Mouse (Mus musculus): ENCODE results near the gene Ccdc6. TPM values are rescaled to one million over a fixed set of nuclear protein-coding genes. Genes with fewer than 3 reads are reported as not detected.
A peak's percentile ranks its signal among the peaks of the same experiment; 100 is the strongest.

The Ccdc6 gene
- polyA plus RNA-seq, 1 experiment from 2014 or later, result 13.8 TPM

- H3K9me3 ChIP-seq (replicated peaks), result no peaks in the 10 kb centered on the region
- H3K4me2 ChIP-seq, result peak overlapping the region; percentile 85
- no peaks in the 10 kb centered on the region for H3K36me3 ChIP-seq
- peak overlapping the region; percentile 53 for H3K9ac ChIP-seq
- peak overlapping the region; percentile 76 for H3K4me3 ChIP-seq
- WGBS, result 24% methylated on average over 13 of the region's 13 CpGs
- H3K27me3 ChIP-seq, result no peaks in the 10 kb centered on the region
- peaks cover 35% of the 10 kb centered on the region for H3K4me1 ChIP-seq (replicated peaks)
- ATAC-seq (replicated peaks; ENCODE audit: insufficient number of reproducible peaks, insufficient read depth, low FRiP score, low read depth), result no peak
- H3K27ac ChIP-seq, result peak overlapping the region; percentile 89
Measured at GRCm38 (mm10) chr10:70095506-70096270, 1.2 kb upstream of the Ccdc6 start.

- Histone ChIP-seq H3K9me3 (replicated peaks) (0 out of 2 replicates have a peak, but pooled peaks cover 3% of the 10 kb centered on the region), H3K4me1 (replicated peaks) (peaks cover 36% of the 10 kb centered on the region), H3K36me3 (peaks cover 4% of the 10 kb centered on the region; the same call in 1 of the 2 replicates), H3K27ac (peak overlapping the region; percentile 89), H3K27me3 (no peaks in the 10 kb centered on the region), H3K9ac (peak overlapping the region; percentile 84), H3K4me3 (peak overlapping the region; percentile 76), H3K4me2 (peak overlapping the region; percentile 85)
- under 1% methylated on average over 53 of the region's 58 CpGs for WGBS
- ATAC-seq (replicated peaks; ENCODE audit: insufficient number of reproducible peaks, insufficient read depth, low FRiP score, low read depth), result peak; percentile 35
Measured at GRCm38 (mm10) chr10:70097291-70097901, 475 bp downstream of the Ccdc6 start.

GRCm38 (mm10) chr10:70097911-70098569, 1.1 kb downstream of the Ccdc6 start:
- H3K36me3 ChIP-seq, result peaks cover 5% of the 10 kb centered on the region; the same call in 1 of the 2 replicates
- peak; percentile 48 for ATAC-seq (replicated peaks; ENCODE audit: insufficient number of reproducible peaks, insufficient read depth, low FRiP score, low read depth)
- peak overlapping the region; percentile 89 for H3K27ac ChIP-seq
- WGBS, result under 1% methylated on average over 29 of the region's 29 CpGs
- H3K27me3 ChIP-seq, result no peaks in the 10 kb centered on the region
- H3K9me3 ChIP-seq (replicated peaks), result 0 out of 2 replicates have a peak, but pooled peaks cover 3% of the 10 kb centered on the region
- peak overlapping the region; percentile 84 for H3K9ac ChIP-seq
- peak overlapping the region; percentile 76 for H3K4me3 ChIP-seq
- H3K4me1 ChIP-seq (replicated peaks), result peaks cover 36% of the 10 kb centered on the region
- H3K4me2 ChIP-seq, result peak overlapping the region; percentile 85

- ATAC-seq (replicated peaks; ENCODE audit: insufficient number of reproducible peaks, insufficient read depth, low FRiP score, low read depth), result no peak
- WGBS, result 5% methylated on average over 6 of the region's 6 CpGs
- H3K4me2 ChIP-seq, result peak overlapping the region; percentile 85
- peak overlapping the region; percentile 89 for H3K27ac ChIP-seq
- H3K27me3 ChIP-seq, result no peaks in the 10 kb centered on the region
- peaks cover 36% of the 10 kb centered on the region for H3K4me1 ChIP-seq (replicated peaks)
- H3K9ac ChIP-seq, result peak overlapping the region; percentile 84
- H3K36me3 ChIP-seq, result peaks cover 5% of the 10 kb centered on the region; the same call in 1 of the 2 replicates
- H3K9me3 ChIP-seq (replicated peaks), result 0 out of 2 replicates have a peak, but pooled peaks cover 3% of the 10 kb centered on the region
- peak overlapping the region; percentile 76 for H3K4me3 ChIP-seq
Measured at GRCm38 (mm10) chr10:70098626-70099025, 1.7 kb downstream of the Ccdc6 start.

GRCm38 (mm10) chr10:70099052-70099451, 2.1 kb downstream of the Ccdc6 start:
- 15% methylated on average over 8 of the region's 8 CpGs for WGBS
- H3K9me3 ChIP-seq (replicated peaks), result 0 out of 2 replicates have a peak, but pooled peaks cover 3% of the 10 kb centered on the region
- H3K4me2 ChIP-seq, result peak overlapping the region; percentile 85
- H3K4me3 ChIP-seq, result peak overlapping the region; percentile 76
- H3K36me3 ChIP-seq, result peaks cover 5% of the 10 kb centered on the region; the same call in 1 of the 2 replicates
- H3K27me3 ChIP-seq, result no peaks in the 10 kb centered on the region
- H3K27ac ChIP-seq, result peak overlapping the region; percentile 89
- H3K4me1 ChIP-seq (replicated peaks), result peaks cover 34% of the 10 kb centered on the region
- H3K9ac ChIP-seq, result peak overlapping the region; percentile 84
- ATAC-seq (replicated peaks; ENCODE audit: insufficient number of reproducible peaks, insufficient read depth, low FRiP score, low read depth), result no peak

- Histone ChIP-seq H3K4me2 (no peak overlapping the region), H3K9me3 (replicated peaks) (0 out of 2 replicates have a peak, but pooled peaks cover 3% of the 10 kb centered on the region), H3K4me1 (replicated peaks) (peaks cover 48% of the 10 kb centered on the region), H3K36me3 (peaks cover 5% of the 10 kb centered on the region; the same call in 1 of the 2 replicates), H3K4me3 (no peak overlapping the region), H3K27me3 (no peaks in the 10 kb centered on the region), H3K27ac (no peak overlapping the region), H3K9ac (no peak overlapping the region)
- ATAC-seq (replicated peaks; ENCODE audit: insufficient number of reproducible peaks, insufficient read depth, low FRiP score, low read depth), result no peak
- WGBS, result 95% methylated on average over 4 of the region's 4 CpGs
Measured at GRCm38 (mm10) chr10:70102086-70102485, 5.2 kb downstream of the Ccdc6 start.

- Histone ChIP-seq H3K27ac (no peak overlapping the region), H3K36me3 (no peaks in the 10 kb centered on the region), H3K9ac (no peak overlapping the region), H3K4me3 (no peak overlapping the region), H3K4me1 (replicated peaks) (peaks cover 68% of the 10 kb centered on the region), H3K27me3 (no peaks in the 10 kb centered on the region), H3K9me3 (replicated peaks) (no peaks in the 10 kb centered on the region), H3K4me2 (no peak overlapping the region)
- whole genome bisulfite sequencing, result 42% methylated on average over 13 of the region's 13 CpGs
- ATAC-seq (replicated peaks; ENCODE audit: insufficient number of reproducible peaks, insufficient read depth, low FRiP score, low read depth), result no peak
Measured at GRCm38 (mm10) chr10:70108016-70108415, 11.1 kb downstream of the Ccdc6 start.

GRCm38 (mm10) chr10:70109974-70110373, 13.1 kb downstream of the Ccdc6 start:
- H3K36me3 ChIP-seq, result no peaks in the 10 kb centered on the region
- peaks cover 72% of the 10 kb centered on the region for H3K4me1 ChIP-seq (replicated peaks)
- no peak; the same call in 1 of the 2 replicates for ATAC-seq (replicated peaks; ENCODE audit: insufficient number of reproducible peaks, insufficient read depth, low FRiP score, low read depth)
- 0 out of 2 replicates have a peak overlapping the region, but pooled peaks have one; percentile 9 for H3K27ac ChIP-seq
- H3K9me3 ChIP-seq (replicated peaks), result no peaks in the 10 kb centered on the region
- no peak overlapping the region for H3K4me3 ChIP-seq
- 54% methylated on average over 5 of the region's 5 CpGs for WGBS
- H3K4me2 ChIP-seq, result no peak overlapping the region
- no peaks in the 10 kb centered on the region for H3K27me3 ChIP-seq
- no peak overlapping the region for H3K9ac ChIP-seq

GRCm38 (mm10) chr10:70110815-70111214, 13.9 kb downstream of the Ccdc6 start:
- Histone ChIP-seq H3K4me2 (no peak overlapping the region), H3K36me3 (no peaks in the 10 kb centered on the region), H3K4me1 (replicated peaks) (peaks cover 66% of the 10 kb centered on the region), H3K9me3 (replicated peaks) (no peaks in the 10 kb centered on the region), H3K27me3 (no peaks in the 10 kb centered on the region), H3K4me3 (no peak overlapping the region), H3K27ac (no peak overlapping the region), H3K9ac (no peak overlapping the region)
- ATAC-seq (replicated peaks; ENCODE audit: insufficient number of reproducible peaks, insufficient read depth, low FRiP score, low read depth), result no peak
- WGBS, result 71% methylated on average over 7 of the region's 7 CpGs

- no peaks in the 10 kb centered on the region for H3K27me3 ChIP-seq
- no peak for ATAC-seq (replicated peaks; ENCODE audit: insufficient number of reproducible peaks, insufficient read depth, low FRiP score, low read depth)
- H3K9me3 ChIP-seq (replicated peaks), result no peaks in the 10 kb centered on the region
- H3K4me2 ChIP-seq, result no peak overlapping the region
- H3K4me3 ChIP-seq, result no peak overlapping the region
- no peaks in the 10 kb centered on the region for H3K36me3 ChIP-seq
- WGBS, result 91% methylated on average over 6 of the region's 6 CpGs
- H3K9ac ChIP-seq, result no peak overlapping the region
- no peak overlapping the region for H3K27ac ChIP-seq
- peaks cover 65% of the 10 kb centered on the region for H3K4me1 ChIP-seq (replicated peaks)
Measured at GRCm38 (mm10) chr10:70111643-70112042, 14.7 kb downstream of the Ccdc6 start.

- 0 out of 2 replicates have a peak, but pooled peaks have one; percentile 57 for ATAC-seq (replicated peaks; ENCODE audit: insufficient number of reproducible peaks, insufficient read depth, low FRiP score, low read depth)
- Histone ChIP-seq H3K4me2 (no peak overlapping the region), H3K36me3 (no peaks in the 10 kb centered on the region), H3K9me3 (replicated peaks) (no peaks in the 10 kb centered on the region), H3K4me3 (no peak overlapping the region), H3K27ac (peak overlapping the region; percentile 73), H3K4me1 (replicated peaks) (peaks cover 58% of the 10 kb centered on the region), H3K27me3 (no peaks in the 10 kb centered on the region), H3K9ac (no peak overlapping the region)
- whole genome bisulfite sequencing, result 45% methylated on average over 8 of the region's 8 CpGs
Measured at GRCm38 (mm10) chr10:70114048-70114635, 17.2 kb downstream of the Ccdc6 start.

Data from heart, embryonic 15.5 days (tissue).